Mouse (Mus musculus) heart, adult 10 weeks (tissue): ENCODE data around the gene Gm10112. TPM values are rescaled to one million over a fixed set of nuclear protein-coding genes. Genes with fewer than 3 reads are reported as not detected.

Experiments
- polyA plus RNA-seq: library from polyadenylated mRNA; stranded (reverse); fragments of 350-450 nt; fragmentation: Illumina TruSeq; extraction: RNeasy Lipid Tissue Mini Kit (QIAGEN cat#74804); gene quantifications from one replicate; pipeline ENCODE4 v1.2.3, GENCODE M21; 2014; ENCODE audit warnings: low read depth, low replicate concordance

Gm10112 gene
- not detected for polyA plus RNA-seq

GRCm38 (mm10) chrX:111168040-111168439 is at the start of gene Gm10112:
Gene Gm10112, plus strand, starts transcription at chrX:111168340.

Other genes with a start within 250 kb of the Gm10112 start
- gene Cylc1, start 57.9 kb upstream of the Gm10112 start, polyA plus RNA-seq: not detected